Mouse (Mus musculus): ENCODE data around the gene Zfand2a.

DNA sequence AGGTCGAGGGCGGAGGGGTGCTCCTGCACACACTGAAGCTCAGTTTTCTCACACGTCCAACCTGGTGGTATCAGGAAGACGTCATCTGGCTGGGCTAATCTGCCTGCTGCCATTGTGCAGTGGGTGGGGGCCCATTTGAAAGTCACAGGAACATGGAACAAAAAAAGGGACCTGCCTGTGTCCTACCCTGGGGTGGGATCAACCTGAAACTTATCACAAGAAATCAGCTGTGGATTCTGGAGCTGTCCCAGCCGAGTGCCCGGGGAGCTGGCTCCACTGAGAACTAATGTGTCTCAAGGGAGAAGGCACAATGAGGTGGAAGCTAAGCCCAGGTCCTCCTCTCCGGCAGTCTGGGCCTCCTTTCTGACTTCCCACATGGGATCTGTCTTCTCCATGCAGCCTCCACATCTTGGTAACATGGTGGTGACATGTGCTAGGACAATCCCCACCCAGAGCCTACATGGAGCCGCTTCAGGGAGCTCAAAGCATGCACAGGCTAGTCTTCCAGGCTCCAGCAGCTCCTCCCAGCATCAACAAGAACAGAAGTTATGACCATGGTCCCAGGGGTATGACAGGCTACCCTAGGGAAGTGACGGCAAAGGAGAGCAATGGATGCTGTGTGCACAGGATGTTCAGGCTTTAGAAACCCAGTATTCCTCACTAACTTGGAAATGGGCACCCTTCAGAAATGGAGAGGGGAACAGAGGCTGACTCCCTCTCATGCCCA lies 50.3 kb downstream of the Zfand2a start:
- TF ChIP-seq CTCF (IDR thresholded peaks at IDR 0.05; ENCODE audit: borderline replicate concordance, insufficient read depth, low read length) = no peak
- no peak for TF ChIP-seq POLR2A (IDR thresholded peaks at IDR 0.05; ENCODE audit: low read depth, low read length)
